Mouse (Mus musculus) megakaryocyte, embryonic 14.5 days (primary cell): ENCODE measurements at regions not wholly inside any gene's neighbourhood (a gene's known extent, or its start where the extent isn't known, plus 50 kb on each side); places are given as distances from the start of the nearest gene placed in this dataset.
A peak's percentile ranks its signal among the peaks of the same experiment; 100 is the strongest.
"Not testable (repeated sequence)": the region's sequence is repeated elsewhere in the genome, so short reads cannot be mapped to it uniquely, and the experiment has no call there.

ENCODE experiments used
- H3K27me3 ChIP-seq: replicated peaks from 2 replicates; pipeline ENCODE3; 2012; ENCODE audit warnings: inconsistent platforms
- H3K36me3 ChIP-seq: replicated peaks from 2 replicates; pipeline ENCODE3; 2012; ENCODE audit warnings: low read length, inconsistent platforms, mixed read lengths
- H3K4me1 ChIP-seq: 2 replicates; pipeline ENCODE4 v1.6.1; 2012; ENCODE audit warnings: inconsistent platforms
- H3K4me3 ChIP-seq: replicated peaks from 2 replicates; pipeline ENCODE3; 2012; ENCODE audit warnings: moderate library complexity, mild to moderate bottlenecking, inconsistent platforms
- H3K9me3 ChIP-seq: 2 replicates; pipeline ENCODE4 v1.6.1; 2012; ENCODE audit warnings: inconsistent platforms
- FLI1 ChIP-seq: IDR thresholded peaks from 2 replicates; pipeline ENCODE4 v1.6.1; 2012; ENCODE audit warnings: low read length, inconsistent platforms, mixed read lengths
- GATA1 ChIP-seq: IDR thresholded peaks from 3 replicates; pipeline ENCODE4 v1.6.1; 2012; ENCODE audit warnings: mixed read lengths, low read length, inconsistent platforms, borderline replicate concordance

GRCm38 (mm10) chr13:7967886-7968285 lies 234.8 kb upstream of the Adarb2 start:
- no peak for TF ChIP-seq GATA1
- TF ChIP-seq FLI1, result no peak
- Histone ChIP-seq H3K27me3 (no peaks in the 10 kb centered on the region), H3K36me3 (no peaks in the 10 kb centered on the region), H3K4me3 (peak overlapping the region; percentile 12), H3K4me1 (no peaks in the 10 kb centered on the region), H3K9me3 (peaks cover 6% of the 10 kb centered on the region; the same call in 1 of the 2 replicates)

GRCm38 (mm10) chr13:7994198-7994597 lies 208.5 kb upstream of the Adarb2 start:
- no peak for TF ChIP-seq GATA1
- TF ChIP-seq FLI1, result no peak
- H3K27me3 ChIP-seq, result no peaks in the 10 kb centered on the region
- no peak overlapping the region for H3K4me3 ChIP-seq
- no peaks in the 10 kb centered on the region for H3K9me3 ChIP-seq
- H3K4me1 ChIP-seq, result no peaks in the 10 kb centered on the region
- no peaks in the 10 kb centered on the region for H3K36me3 ChIP-seq

GRCm38 (mm10) chr13:8030096-8030495 lies 172.6 kb upstream of the Adarb2 start:
- not testable (repeated sequence) for H3K27me3 ChIP-seq, H3K4me1 ChIP-seq, H3K36me3 ChIP-seq, H3K4me3 ChIP-seq
- H3K9me3 ChIP-seq, result peaks cover 16% of the 10 kb centered on the region

GRCm38 (mm10) chr13:8050930-8051495 lies 151.7 kb upstream of the Adarb2 start:
- Histone ChIP-seq H3K4me1 (no peaks in the 10 kb centered on the region), H3K36me3 (no peaks in the 10 kb centered on the region), H3K27me3 (no peaks in the 10 kb centered on the region), H3K9me3 (0 out of 2 replicates have a peak, but pooled peaks cover 2% of the 10 kb centered on the region), H3K4me3 (no peak overlapping the region)
- TF ChIP-seq GATA1, result no peak

- Histone ChIP-seq H3K4me1 (no peaks in the 10 kb centered on the region), H3K4me3 (no peak overlapping the region), H3K27me3 (no peaks in the 10 kb centered on the region), H3K36me3 (no peaks in the 10 kb centered on the region), H3K9me3 (no peaks in the 10 kb centered on the region)
- TF ChIP-seq FLI1 (no peak), GATA1 (no peak)
Measured at GRCm38 (mm10) chr13:8056122-8056818, 146.4 kb upstream of the Adarb2 start.

GRCm38 (mm10) chr13:8087154-8087553 lies 115.5 kb upstream of the Adarb2 start:
- no peak for TF ChIP-seq GATA1
- TF ChIP-seq FLI1, result no peak
- Histone ChIP-seq H3K4me3 (no peak overlapping the region), H3K9me3 (no peaks in the 10 kb centered on the region), H3K27me3 (no peaks in the 10 kb centered on the region), H3K36me3 (no peaks in the 10 kb centered on the region), H3K4me1 (no peaks in the 10 kb centered on the region)

GRCm38 (mm10) chr13:8089519-8089918 lies 113.1 kb upstream of the Adarb2 start:
- no peaks in the 10 kb centered on the region for H3K9me3 ChIP-seq
- H3K4me3 ChIP-seq, result no peak overlapping the region
- no peaks in the 10 kb centered on the region for H3K4me1 ChIP-seq
- H3K36me3 ChIP-seq, result no peaks in the 10 kb centered on the region
- no peaks in the 10 kb centered on the region for H3K27me3 ChIP-seq
- TF ChIP-seq GATA1, result no peak
- TF ChIP-seq FLI1, result no peak

GRCm38 (mm10) chr13:8108701-8109100 lies 94.0 kb upstream of the Adarb2 start:
- no peak for TF ChIP-seq FLI1
- no peak for TF ChIP-seq GATA1
- H3K4me1 ChIP-seq, result no peaks in the 10 kb centered on the region
- H3K27me3 ChIP-seq, result no peaks in the 10 kb centered on the region
- no peaks in the 10 kb centered on the region for H3K36me3 ChIP-seq
- no peak overlapping the region for H3K4me3 ChIP-seq
- no peaks in the 10 kb centered on the region for H3K9me3 ChIP-seq

GRCm38 (mm10) chr13:8112953-8113352 lies 89.7 kb upstream of the Adarb2 start:
- H3K4me3 ChIP-seq, result no peak overlapping the region
- H3K4me1 ChIP-seq, result no peaks in the 10 kb centered on the region
- H3K27me3 ChIP-seq, result no peaks in the 10 kb centered on the region
- no peak for TF ChIP-seq FLI1
- no peak for TF ChIP-seq GATA1
- no peaks in the 10 kb centered on the region for H3K9me3 ChIP-seq
- H3K36me3 ChIP-seq, result no peaks in the 10 kb centered on the region

- peaks cover 8% of the 10 kb centered on the region for H3K4me1 ChIP-seq
- no peaks in the 10 kb centered on the region for H3K9me3 ChIP-seq
- no peak overlapping the region for H3K4me3 ChIP-seq
- TF ChIP-seq FLI1 (no peak), GATA1 (no peak)
- no peaks in the 10 kb centered on the region for H3K36me3 ChIP-seq
- H3K27me3 ChIP-seq, result no peaks in the 10 kb centered on the region
Measured at GRCm38 (mm10) chr13:8119013-8119412, 83.7 kb upstream of the Adarb2 start.
